Mouse (Mus musculus): ENCODE results near the gene Tube1. TPM values are rescaled to one million over a fixed set of nuclear protein-coding genes. Genes with fewer than 3 reads are reported as not detected.

Tube1 gene
- 1.3 TPM in 2 replicates for polyA plus RNA-seq (2012; rRNA removed)

DNA sequence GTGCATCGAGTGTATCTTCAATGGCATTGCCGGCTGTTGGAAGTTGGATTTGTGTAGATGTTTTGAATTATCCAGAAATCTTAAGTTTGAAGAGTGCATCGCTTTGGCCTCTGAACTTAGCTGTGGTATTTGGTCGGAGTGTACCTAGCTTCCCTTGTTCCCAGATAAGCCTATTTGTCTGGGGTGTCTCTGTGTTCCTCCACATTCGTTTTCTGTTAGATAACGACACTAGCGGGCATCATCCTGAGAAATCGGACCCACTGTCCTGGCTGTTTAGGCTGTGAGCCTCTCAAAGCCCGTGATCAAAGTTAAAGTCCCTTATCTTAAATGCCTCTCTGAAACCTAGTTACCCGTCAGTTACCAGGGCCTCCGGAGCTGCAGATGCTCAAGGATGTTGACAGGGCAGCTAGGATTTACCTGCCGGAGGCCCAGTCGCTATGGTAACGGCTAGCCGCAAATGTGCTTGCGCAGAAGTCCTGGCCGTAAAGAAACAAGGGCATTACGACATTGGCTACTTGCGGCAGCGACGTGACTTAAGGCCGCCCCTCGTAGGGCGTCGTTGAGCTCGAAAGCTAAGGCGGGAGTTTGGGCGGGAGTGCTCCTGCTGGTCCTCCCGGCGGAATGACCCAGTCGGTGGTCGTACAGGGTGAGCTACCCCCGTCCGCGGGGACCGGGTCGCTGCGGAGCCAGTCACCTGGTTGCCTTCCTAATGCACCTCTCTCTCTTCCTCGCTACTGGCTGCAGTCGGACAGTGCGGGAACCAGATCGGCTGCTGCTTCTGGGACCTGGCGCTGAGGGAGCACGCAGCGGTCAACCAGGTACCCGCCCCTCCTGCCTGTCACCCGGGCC, at the start of gene Tube1, which contains the start of gene Fam229b:
Gene Tube1, plus strand, starts transcription at position 515 of the 849 bp plus-strand sequence.
Gene Fam229b, minus strand, starts transcription at position 453 of the 849 bp plus-strand sequence.
- no peak within 1 kb of the TSS for H3K27ac ChIP-seq (ENCODE audit: insufficient read depth, low read depth, low read length)
- peak; percentile 96 for DNase-seq
- no peaks in the 10 kb centered on the region for H3K36me3 ChIP-seq (ENCODE audit: control insufficient read depth, insufficient read depth, low read length)
- WGBS: 5% methylated on average over 47 of the region's 47 CpGs
- no peaks in the 10 kb centered on the region; the same call in 1 of the 2 replicates for H3K4me1 ChIP-seq (ENCODE audit: control insufficient read depth, insufficient read depth, low read length)
- peak within 1 kb of the TSS; percentile 75 for H3K4me3 ChIP-seq (ENCODE audit: insufficient read depth, low read depth, low read length)
- no peaks in the 10 kb centered on the region for H3K27me3 ChIP-seq (replicated peaks; ENCODE audit: control insufficient read depth, insufficient read depth, low read length)
- no peak for TF ChIP-seq POLR2A (IDR thresholded peaks at IDR 0.05; ENCODE audit: low read depth, low read length)
- TF ChIP-seq CTCF (conservative IDR thresholded peaks at IDR 0.05; ENCODE audit: insufficient read depth, insufficient read length, low read depth, low read length): no peak

DNA sequence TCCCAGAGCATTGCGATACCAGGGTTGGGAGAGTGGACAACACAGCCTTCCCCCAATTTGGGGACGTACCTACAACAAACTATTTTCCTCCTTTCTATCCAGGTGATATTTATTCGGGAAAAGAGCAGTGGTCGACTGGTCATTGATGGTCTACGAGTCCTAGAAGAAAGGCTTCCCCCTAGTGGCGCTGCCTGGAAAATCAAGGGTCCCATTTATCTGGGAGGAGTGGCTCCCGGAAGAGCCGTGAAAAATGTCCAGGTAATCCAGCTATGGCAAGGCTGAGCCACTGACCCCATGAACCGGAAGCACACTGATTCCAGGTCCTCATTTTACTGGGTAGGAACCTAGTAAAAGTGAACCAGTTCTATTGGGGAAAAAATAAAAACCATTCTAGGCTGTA, 36.8 kb upstream of the Tube1 start:
- TF ChIP-seq POLR2A (IDR thresholded peaks at IDR 0.05; ENCODE audit: low read depth, low read length) (no peak), CTCF (conservative IDR thresholded peaks at IDR 0.05; ENCODE audit: insufficient read depth, insufficient read length, low read depth, low read length) (no peak; the same call in 1 of the 2 replicates)
- Histone ChIP-seq H3K4me3 (ENCODE audit: insufficient read depth, low read depth, low read length) (no peak overlapping the region), H3K36me3 (ENCODE audit: control insufficient read depth, insufficient read depth, low read length) (no peaks in the 10 kb centered on the region), H3K27me3 (replicated peaks; ENCODE audit: control insufficient read depth, insufficient read depth, low read length) (no peaks in the 10 kb centered on the region), H3K4me1 (ENCODE audit: control insufficient read depth, insufficient read depth, low read length) (no peaks in the 10 kb centered on the region), H3K27ac (ENCODE audit: insufficient read depth, low read depth, low read length) (no peak overlapping the region)
- WGBS: 78% methylated on average over 9 of the region's 9 CpGs
- peak; percentile 10 for DNase-seq

DNA sequence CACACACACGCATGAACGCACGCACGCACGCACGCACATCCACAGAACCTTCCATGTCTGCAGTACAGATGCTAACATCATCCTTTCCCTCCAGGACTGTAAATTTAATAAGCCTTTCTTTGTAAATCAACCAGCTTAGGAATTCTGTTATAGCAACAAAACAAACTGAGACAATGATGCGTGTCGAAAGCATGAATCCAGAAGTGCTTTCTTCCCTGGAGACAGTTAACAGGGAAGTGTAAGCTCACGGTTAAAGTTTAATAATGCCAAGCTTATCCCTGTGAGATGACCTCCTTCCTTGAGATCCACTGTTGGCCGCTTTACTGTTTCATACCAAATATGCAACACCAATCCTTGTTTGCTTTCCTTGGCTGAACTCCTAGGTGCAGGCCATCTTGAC, 35.0 kb upstream of the Tube1 start:
- no peaks in the 10 kb centered on the region for H3K4me1 ChIP-seq (ENCODE audit: control insufficient read depth, insufficient read depth, low read length)
- H3K36me3 ChIP-seq (ENCODE audit: control insufficient read depth, insufficient read depth, low read length): no peaks in the 10 kb centered on the region
- no peaks in the 10 kb centered on the region for H3K27me3 ChIP-seq (replicated peaks; ENCODE audit: control insufficient read depth, insufficient read depth, low read length)
- 69% methylated on average over 10 of the region's 10 CpGs for WGBS
- H3K4me3 ChIP-seq (ENCODE audit: insufficient read depth, low read depth, low read length): no peak overlapping the region
- H3K27ac ChIP-seq (ENCODE audit: insufficient read depth, low read depth, low read length): no peak overlapping the region
- peak; percentile 3 for DNase-seq
- TF ChIP-seq CTCF (conservative IDR thresholded peaks at IDR 0.05; ENCODE audit: insufficient read depth, insufficient read length, low read depth, low read length): no peak
- no peak for TF ChIP-seq POLR2A (IDR thresholded peaks at IDR 0.05; ENCODE audit: low read depth, low read length)

DNA sequence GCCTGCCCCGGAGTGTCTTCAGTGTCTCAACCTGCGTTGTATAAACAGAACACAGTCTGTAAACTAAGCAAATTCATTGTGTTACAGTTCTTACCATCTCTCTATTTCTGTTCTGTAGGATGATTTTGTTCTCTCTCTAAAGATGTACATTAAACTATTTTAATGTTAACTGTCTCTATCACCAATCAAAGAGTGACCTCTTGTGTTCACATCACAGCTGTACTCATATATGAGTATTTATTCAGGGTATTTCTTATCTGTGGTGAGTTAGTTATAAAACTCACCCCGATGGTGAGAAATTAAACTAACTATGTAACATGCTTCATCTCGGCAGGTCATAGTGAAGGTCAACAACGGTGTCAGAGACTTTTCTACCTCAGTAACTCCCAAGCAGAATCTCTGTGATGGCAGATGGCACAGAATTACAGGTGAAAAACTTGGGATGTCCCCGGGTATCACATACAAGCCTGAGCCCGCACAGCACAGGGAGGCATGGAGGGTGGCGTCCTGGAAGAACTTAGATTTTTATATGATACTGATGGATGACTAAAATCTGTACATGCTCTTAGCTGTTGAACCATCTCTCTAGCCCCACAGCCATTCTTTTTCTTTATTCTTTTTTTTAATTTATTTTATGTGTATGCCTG, 28.9 kb upstream of the Tube1 start:
- no peaks in the 10 kb centered on the region for H3K4me1 ChIP-seq (ENCODE audit: control insufficient read depth, insufficient read depth, low read length)
- no peak for TF ChIP-seq CTCF (conservative IDR thresholded peaks at IDR 0.05; ENCODE audit: insufficient read depth, insufficient read length, low read depth, low read length)
- no peak for TF ChIP-seq POLR2A (IDR thresholded peaks at IDR 0.05; ENCODE audit: low read depth, low read length)
- WGBS: 87% methylated on average over 8 of the region's 8 CpGs
- no peak overlapping the region for H3K27ac ChIP-seq (ENCODE audit: insufficient read depth, low read depth, low read length)
- no peak overlapping the region for H3K4me3 ChIP-seq (ENCODE audit: insufficient read depth, low read depth, low read length)
- H3K36me3 ChIP-seq (ENCODE audit: control insufficient read depth, insufficient read depth, low read length): no peaks in the 10 kb centered on the region
- DNase-seq: no peak
- no peaks in the 10 kb centered on the region for H3K27me3 ChIP-seq (replicated peaks; ENCODE audit: control insufficient read depth, insufficient read depth, low read length)

DNA sequence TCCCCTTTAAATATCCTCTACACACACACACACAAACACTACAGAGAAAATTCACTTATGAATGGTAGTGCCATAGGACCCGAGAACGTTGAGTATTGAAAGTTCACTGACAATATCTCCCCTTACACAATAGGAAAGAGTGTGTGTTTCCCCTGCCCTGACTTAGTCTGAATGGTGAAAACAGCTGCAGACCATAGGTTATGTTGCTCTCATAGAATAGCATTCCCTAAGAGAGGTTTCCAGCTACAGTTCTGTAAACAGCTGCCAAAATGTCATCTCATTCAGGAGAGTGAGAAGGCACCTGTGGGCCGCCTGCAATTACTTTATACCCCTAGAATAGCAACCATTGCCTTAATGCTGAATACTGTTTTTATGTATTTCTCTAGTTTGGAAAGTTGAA, 27.4 kb upstream of the Tube1 start:
- H3K36me3 ChIP-seq (ENCODE audit: control insufficient read depth, insufficient read depth, low read length): no peaks in the 10 kb centered on the region

DNA sequence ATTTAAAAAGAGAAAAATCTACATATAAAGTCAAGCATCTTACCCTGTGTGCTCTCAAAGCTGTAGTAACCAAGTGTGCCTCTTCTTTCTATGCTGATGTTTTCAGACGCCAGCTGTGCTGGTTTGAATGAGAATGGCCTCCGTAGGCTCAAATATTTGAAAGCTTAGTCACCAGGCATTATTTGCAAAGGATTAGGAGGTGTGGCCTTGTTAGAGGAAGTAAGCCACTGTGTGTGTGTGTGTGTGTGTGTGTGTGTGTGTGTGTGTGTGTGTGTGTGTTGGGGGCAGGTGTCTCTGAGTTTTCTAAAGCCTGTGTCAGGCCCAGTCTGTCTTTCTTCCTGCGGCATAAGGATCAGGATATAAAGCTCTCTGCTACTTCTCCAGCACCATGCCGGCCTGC, 26.8 kb upstream of the Tube1 start:
- no peak for DNase-seq
- H3K27me3 ChIP-seq (replicated peaks; ENCODE audit: control insufficient read depth, insufficient read depth, low read length): no peaks in the 10 kb centered on the region
- H3K4me1 ChIP-seq (ENCODE audit: control insufficient read depth, insufficient read depth, low read length): no peaks in the 10 kb centered on the region
- H3K4me3 ChIP-seq (ENCODE audit: insufficient read depth, low read depth, low read length): no peak overlapping the region
- 71% methylated on average over 4 of the region's 4 CpGs for WGBS
- H3K36me3 ChIP-seq (ENCODE audit: control insufficient read depth, insufficient read depth, low read length): no peaks in the 10 kb centered on the region
- TF ChIP-seq POLR2A (IDR thresholded peaks at IDR 0.05; ENCODE audit: low read depth, low read length) (no peak), CTCF (conservative IDR thresholded peaks at IDR 0.05; ENCODE audit: insufficient read depth, insufficient read length, low read depth, low read length) (no peak)
- no peak overlapping the region for H3K27ac ChIP-seq (ENCODE audit: insufficient read depth, low read depth, low read length)

More for the DNA sequence above, 27.4 kb upstream of the Tube1 start:
- H3K27ac ChIP-seq (ENCODE audit: insufficient read depth, low read depth, low read length): no peak overlapping the region
- H3K27me3 ChIP-seq (replicated peaks; ENCODE audit: control insufficient read depth, insufficient read depth, low read length): no peaks in the 10 kb centered on the region
- 76% methylated on average over 3 of the region's 3 CpGs for WGBS
- TF ChIP-seq CTCF (conservative IDR thresholded peaks at IDR 0.05; ENCODE audit: insufficient read depth, insufficient read length, low read depth, low read length): no peak
- no peak for TF ChIP-seq POLR2A (IDR thresholded peaks at IDR 0.05; ENCODE audit: low read depth, low read length)
- no peaks in the 10 kb centered on the region for H3K4me1 ChIP-seq (ENCODE audit: control insufficient read depth, insufficient read depth, low read length)
- DNase-seq: no peak
- no peak overlapping the region for H3K4me3 ChIP-seq (ENCODE audit: insufficient read depth, low read depth, low read length)

All from kidney, adult 2 months (tissue).